Mouse (Mus musculus): ENCODE data around the gene Larp4.
"Not testable (repeated sequence)": the region's sequence is repeated elsewhere in the genome, so short reads cannot be mapped to it uniquely, and the experiment has no call there.

Gene Larp4

GRCm38 (mm10) chr15:99969765-99970164 is at the start of gene Larp4:
Gene Larp4 (plus strand): TSS chr15:99970065.
- peak; percentile 20 for DNase-seq (ENCODE audit: low spot score)

GRCm38 (mm10) chr15:99931231-99931630 is 38.6 kb upstream of the Larp4 start:
- no peak for DNase-seq (ENCODE audit: low spot score)

- DNase-seq (ENCODE audit: low spot score): no peak
These were observed 35.4 kb upstream of the Larp4 start for GRCm38 (mm10) chr15:99934501-99934900.

- no peak for DNase-seq (ENCODE audit: low spot score)
These were observed 33.2 kb upstream of the Larp4 start for GRCm38 (mm10) chr15:99936659-99937058.

- DNase-seq (ENCODE audit: low spot score): no peak
These were observed 32.0 kb upstream of the Larp4 start for GRCm38 (mm10) chr15:99937841-99938240.

- no peak for DNase-seq (ENCODE audit: low spot score)
These were observed 29.4 kb upstream of the Larp4 start for GRCm38 (mm10) chr15:99940426-99940825.

GRCm38 (mm10) chr15:99940970-99941630 is 28.8 kb upstream of the Larp4 start:
- no peak for DNase-seq (ENCODE audit: low spot score)

GRCm38 (mm10) chr15:99955324-99955723 is 14.5 kb upstream of the Larp4 start:
- DNase-seq (ENCODE audit: low spot score): no peak

GRCm38 (mm10) chr15:99965103-99965775 is 4.6 kb upstream of the Larp4 start:
- DNase-seq (ENCODE audit: low spot score): no peak

- no peak for DNase-seq (ENCODE audit: low spot score)
These were observed 2.9 kb upstream of the Larp4 start, which contains the start of gene Fam186a for GRCm38 (mm10) chr15:99966961-99967360. Gene Fam186a (minus strand): TSS chr15:99967061.

- peak; percentile 21 for DNase-seq (ENCODE audit: low spot score)
These were observed 741 bp downstream of the Larp4 start for GRCm38 (mm10) chr15:99970606-99971005.

- peak; percentile 96 for DNase-seq (ENCODE audit: low spot score)
These were observed 2.6 kb downstream of the Larp4 start for GRCm38 (mm10) chr15:99972361-99972988.

- DNase-seq (ENCODE audit: low spot score): peak; percentile 84
These were observed 3.4 kb downstream of the Larp4 start for GRCm38 (mm10) chr15:99972989-99973911.

- DNase-seq (ENCODE audit: low spot score): no peak
These were observed 4.8 kb downstream of the Larp4 start for GRCm38 (mm10) chr15:99974476-99975220.

- not testable (repeated sequence) for DNase-seq (ENCODE audit: low spot score)
These were observed 6.3 kb downstream of the Larp4 start for GRCm38 (mm10) chr15:99976121-99976520.

GRCm38 (mm10) chr15:99979266-99979665 is 9.4 kb downstream of the Larp4 start:
- no peak for DNase-seq (ENCODE audit: low spot score)

- DNase-seq (ENCODE audit: low spot score): no peak
These were observed 9.8 kb downstream of the Larp4 start for GRCm38 (mm10) chr15:99979715-99980114.

- DNase-seq (ENCODE audit: low spot score): no peak
These were observed 23.2 kb downstream of the Larp4 start for GRCm38 (mm10) chr15:99993100-99993499.

- no peak for DNase-seq (ENCODE audit: low spot score)
These were observed 27.4 kb downstream of the Larp4 start for GRCm38 (mm10) chr15:99997114-99997804.

GRCm38 (mm10) chr15:99999390-99999789 is 29.5 kb downstream of the Larp4 start:
- no peak for DNase-seq (ENCODE audit: low spot score)
